Mouse (Mus musculus) spleen, embryonic (tissue): ENCODE measurements around the gene Saa3.
"Not testable (repeated sequence)": the region's sequence is repeated elsewhere in the genome, so short reads cannot be mapped to it uniquely, and the experiment has no call there.

Experiments
- CTCF ChIA-PET: fragments of 350-600 bp; sonication (Branson Sonifier 250); formaldehyde crosslinking; loops from one replicate; lab custom pipeline; 2022; lab: Charles Lee

Saa3 gene

GRCm38 (mm10) chr7:46712250-46712649 lies 3.2 kb downstream of the Saa3 start:
- CTCF ChIA-PET: interaction anchor here (0.6 to 0.7 kb wide), 2 partner anchors 322 to 1121 kb away, joined by 3 to 4 read pairs; no protein-coding TSS in a partner anchor

DNA sequence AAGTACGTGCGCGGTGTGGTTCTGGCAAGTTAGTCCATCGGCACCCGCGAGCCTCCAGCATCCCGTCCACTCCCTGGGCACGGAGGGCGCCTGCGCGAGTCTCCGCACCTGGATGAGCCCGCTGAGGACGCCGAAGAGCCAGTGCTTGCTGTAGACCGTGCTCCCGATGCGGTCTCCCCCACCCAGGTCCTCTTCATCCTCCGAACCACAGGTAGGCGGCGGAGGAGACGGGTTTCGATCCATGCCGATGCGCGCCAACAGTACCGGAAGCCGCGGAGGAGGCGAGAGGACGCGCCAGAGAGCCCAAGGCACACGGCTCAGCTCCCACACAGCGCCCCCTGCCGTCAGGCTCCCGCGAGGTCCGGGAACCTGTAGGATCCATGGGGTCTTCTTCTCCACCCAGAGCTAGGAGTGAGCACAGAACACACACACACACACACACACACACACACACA lies 5.1 kb downstream of the Saa3 start, which contains the start of gene Saal1:
Gene Saal1, minus strand, starts transcription at position 291 of the 455 bp plus-strand sequence.
- CTCF ChIA-PET: interaction anchor here (0.6 to 1.2 kb wide), 2 partner anchors 9 to 56 kb away, joined by 3 to 4 read pairs; no protein-coding TSS in a partner anchor

- CTCF ChIA-PET: no interaction called here
Observed at GRCm38 (mm10) chr7:46700521-46701025, 14.9 kb downstream of the Saa3 start.

DNA sequence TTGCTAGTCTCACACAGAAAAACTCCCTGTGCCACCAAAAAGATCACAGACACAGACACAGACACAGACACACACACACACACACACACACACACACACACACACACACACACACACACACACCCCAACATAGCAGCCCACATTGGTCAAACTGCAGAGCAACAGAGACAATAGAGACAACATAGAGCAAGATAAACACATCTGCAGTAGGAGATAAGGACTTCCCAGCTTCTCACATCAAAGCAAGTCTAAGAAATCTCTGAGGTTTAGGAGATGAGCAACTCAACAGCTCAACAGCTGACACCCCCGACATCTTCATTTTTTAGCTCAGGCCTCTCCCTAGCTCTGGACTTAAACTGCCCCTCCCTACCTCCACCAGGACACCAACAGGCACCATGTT lies 18.7 kb downstream of the Saa3 start:
- CTCF ChIA-PET: no interaction called here

GRCm38 (mm10) chr7:46686827-46687226 lies 28.7 kb downstream of the Saa3 start:
- CTCF ChIA-PET: no interaction called here

DNA sequence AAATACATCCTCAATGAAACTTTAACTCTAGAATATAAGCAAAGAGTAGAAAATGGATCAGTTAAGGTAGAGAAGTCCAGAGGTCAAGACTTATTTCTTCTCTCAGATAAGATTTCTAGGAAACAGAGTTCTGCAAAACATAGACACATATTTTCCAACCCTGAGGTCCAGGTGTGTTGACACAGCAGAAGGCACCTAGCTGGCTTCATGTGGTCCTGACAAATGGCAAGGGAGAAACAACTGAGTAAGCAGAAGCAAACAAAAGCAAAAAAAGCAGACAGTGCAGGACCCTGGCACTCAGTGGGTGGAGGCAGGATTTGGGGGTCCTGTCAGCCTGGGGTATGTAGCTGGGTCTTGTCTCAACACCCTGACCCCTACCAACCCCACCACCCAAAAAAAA lies 34.8 kb downstream of the Saa3 start:
- CTCF ChIA-PET: no interaction called here

DNA sequence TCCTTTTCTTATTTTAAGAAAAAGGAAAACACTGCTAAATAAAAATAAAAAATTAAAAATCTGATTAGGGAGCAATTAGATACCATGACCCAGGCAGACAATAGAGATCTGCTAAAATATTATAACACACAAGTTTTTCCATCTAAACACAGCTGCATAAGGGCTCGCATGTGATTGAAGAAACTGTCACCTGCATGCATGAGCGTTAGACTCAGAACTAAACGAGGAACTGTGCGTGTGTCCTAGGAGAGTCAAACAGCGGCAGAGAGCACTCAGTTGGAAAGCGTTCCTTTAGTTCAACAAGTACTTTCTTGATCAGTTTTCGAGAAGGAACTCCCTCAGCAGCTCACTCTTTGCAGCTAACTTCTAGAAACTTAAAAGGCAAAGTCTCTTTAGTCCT lies 36.5 kb downstream of the Saa3 start:
- CTCF ChIA-PET: not testable (repeated sequence)

DNA sequence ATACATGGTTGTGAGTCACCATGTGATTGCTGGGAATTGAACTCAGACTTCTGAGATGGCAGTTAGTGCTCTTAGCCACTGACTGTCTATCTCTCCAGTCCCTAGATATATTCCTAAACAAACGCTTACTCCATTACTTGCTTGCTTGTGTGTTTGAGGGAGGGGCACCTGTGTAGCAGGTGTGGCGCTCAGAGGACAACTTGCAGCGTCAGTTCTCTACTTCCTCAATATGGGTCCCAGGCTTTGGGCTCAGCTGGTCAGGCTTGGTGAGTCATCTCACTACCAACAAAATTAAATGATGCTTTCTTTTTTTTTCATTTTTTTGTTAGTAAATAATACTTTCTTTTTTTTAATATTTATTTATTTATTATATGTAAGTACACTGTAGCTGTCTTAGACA lies 37.1 kb downstream of the Saa3 start:
- CTCF ChIA-PET: no interaction called here

GRCm38 (mm10) chr7:46676808-46677360 lies 38.6 kb downstream of the Saa3 start:
- CTCF ChIA-PET: no interaction called here

- CTCF ChIA-PET: no interaction called here
Observed at GRCm38 (mm10) chr7:46675886-46676285, 39.6 kb downstream of the Saa3 start.

DNA sequence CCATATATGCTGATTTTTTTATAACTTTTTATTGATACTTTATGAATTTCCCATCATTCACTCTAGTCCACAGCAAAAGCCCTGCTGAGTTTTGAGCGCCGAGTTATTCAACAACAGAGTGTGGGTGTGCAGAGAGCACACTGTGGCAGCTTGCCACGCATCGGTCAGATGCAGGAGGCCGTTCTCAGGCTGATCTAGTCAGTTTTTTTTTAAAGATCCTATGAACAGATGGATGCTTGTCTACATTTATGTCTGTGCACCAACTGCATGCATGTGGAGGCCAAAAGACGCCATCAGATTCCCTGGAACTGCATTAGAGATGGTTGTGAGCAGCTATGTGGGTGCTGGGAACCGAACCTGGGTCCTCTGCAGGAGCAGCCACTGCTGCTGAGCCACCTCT lies 40.4 kb downstream of the Saa3 start:
- CTCF ChIA-PET: no interaction called here

DNA sequence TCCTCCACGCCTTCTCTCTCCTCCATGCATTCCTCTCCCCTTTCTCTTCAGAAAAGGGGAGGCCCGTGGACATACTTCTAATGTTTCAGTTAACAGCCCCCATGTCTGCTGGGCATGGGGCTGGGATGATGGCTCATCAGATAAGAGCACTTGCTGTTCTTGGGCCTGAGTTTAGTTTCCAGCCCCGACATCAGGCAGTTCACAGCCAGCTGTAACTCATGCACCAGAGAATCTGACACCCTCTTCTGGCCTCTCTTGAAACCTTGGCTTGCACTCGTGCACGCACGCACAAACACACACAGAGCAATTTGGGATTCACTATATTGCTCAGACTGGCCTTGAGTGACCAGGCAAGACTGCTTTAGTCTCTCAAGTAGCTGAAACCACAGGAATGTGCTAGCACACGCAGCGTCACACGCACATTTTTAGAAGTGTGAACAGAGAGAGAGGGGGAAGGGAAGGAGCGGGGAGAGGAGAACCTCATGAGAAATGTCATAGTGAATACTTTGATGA lies 43.3 kb downstream of the Saa3 start, which contains the start of gene Tph1:
Gene Tph1, minus strand, starts transcription at position 378 of the 513 bp plus-strand sequence.
- CTCF ChIA-PET: no interaction called here

DNA sequence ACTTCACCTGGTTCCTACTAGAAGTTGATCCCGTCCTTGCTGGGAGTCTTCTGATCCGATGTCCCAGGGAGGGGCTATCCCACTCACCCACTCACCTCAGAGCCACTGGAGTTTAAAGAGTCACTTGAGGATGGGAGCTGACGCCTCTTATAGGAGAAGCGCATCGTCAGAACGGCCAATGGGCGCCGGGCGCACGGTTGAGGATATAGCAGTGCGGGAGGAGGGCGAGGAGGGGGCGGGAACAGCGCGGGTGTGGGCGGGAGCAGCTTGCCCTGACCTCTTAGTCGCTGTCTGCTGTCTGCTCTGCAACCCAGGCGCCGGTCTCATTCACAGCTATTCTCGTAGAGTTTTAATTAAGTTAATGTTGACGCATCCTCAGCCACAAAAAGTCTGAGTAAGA lies 48.2 kb downstream of the Saa3 start:
- CTCF ChIA-PET: no interaction called here

GRCm38 (mm10) chr7:46665236-46665635 lies 50.3 kb downstream of the Saa3 start:
- CTCF ChIA-PET: no interaction called here
